Mouse (Mus musculus) ovary, adult 2 months (tissue): ENCODE data around the gene Ubn2. TPM values are rescaled to one million over a fixed set of nuclear protein-coding genes. Genes with fewer than 3 reads are reported as not detected.

Experiments used
- polyA plus RNA-seq: library from polyadenylated mRNA; depleted of rRNA; stranded (reverse); fragments of >200 nt; gene quantifications from 2 replicates; pipeline ENCODE4 v1.2.3, GENCODE M21; 2012; rRNA removed

The Ubn2 gene
- polyA plus RNA-seq: 8.9 and 10.8 TPM in 2 replicates

GRCm38 (mm10) chr6:38433261-38434033 is at the start of gene Ubn2:
Gene Ubn2 (plus strand): TSS chr6:38433950.

GRCm38 (mm10) chr6:38533428-38534405 is 100.0 kb downstream of the Ubn2 start, which contains the start of gene Fmc1:
Gene Fmc1 (plus strand): TSS chr6:38533502.

GRCm38 (mm10) chr6:38551062-38551988 is 117.6 kb downstream of the Ubn2 start, which contains the start of gene Luc7l2:
Gene Luc7l2 (plus strand): TSS chr6:38551334.

Other genes starting within 250 kb of the Ubn2 start
- 11.6 and 12.0 TPM in 2 replicates for gene D630045J12Rik, start 179.9 kb upstream of the Ubn2 start, polyA plus RNA-seq
- 13.9 and 16.1 TPM in 2 replicates for gene Zc3hav1l, start 134.7 kb upstream of the Ubn2 start, polyA plus RNA-seq
- 35.9 and 36.0 TPM in 2 replicates for gene Zc3hav1, start 79.3 kb upstream of the Ubn2 start, polyA plus RNA-seq
- 1.0 and 1.5 TPM in 2 replicates for gene Ttc26, start 52.5 kb upstream of the Ubn2 start, polyA plus RNA-seq
- 420 and 421 TPM in 2 replicates for gene Fmc1, start 99.6 kb downstream of the Ubn2 start, polyA plus RNA-seq
- gene Luc7l2, start 117.4 kb downstream of the Ubn2 start, polyA plus RNA-seq: 27.7 and 34.7 TPM in 2 replicates
- 2.9 and 3.1 TPM in 2 replicates for gene Klrg2, start 203.3 kb downstream of the Ubn2 start, polyA plus RNA-seq
- gene Clec2l, start 229.1 kb downstream of the Ubn2 start, polyA plus RNA-seq: 13.9 and 14.7 TPM in 2 replicates